Mouse (Mus musculus) heart, embryonic 11.5 days (tissue): ENCODE measurements at regions not wholly inside any gene's neighbourhood (a gene's known extent, or its start where the extent isn't known, plus 50 kb on each side); places are given as distances from the start of the nearest gene placed in this dataset. TPM values are rescaled to one million over a fixed set of nuclear protein-coding genes. Genes with fewer than 3 reads are reported as not detected.

Experiments
- ATAC-seq: fragments of 200-750 bp; cut with Nextera tagmentation; replicated peaks from 2 replicates; pipeline ENCODE4 v1.8.0; 2017; ENCODE audit warnings: moderate library complexity; ENCODE audit not compliant: insufficient number of reproducible peaks, low FRiP score, low TSS enrichment
- H3K27ac ChIP-seq: fragments of 300-500 bp; sonication (generic); 2 replicates; pipeline ENCODE4 v1.5.1; 2014; ENCODE audit warnings: mild to moderate bottlenecking, low read depth, low read length
- H3K27me3 ChIP-seq: fragments of 300-500 bp; sonication (generic); 2 replicates; pipeline ENCODE4 v1.6.1; 2014; ENCODE audit warnings: mild to moderate bottlenecking, low read length, mixed read lengths; ENCODE audit not compliant: control insufficient read depth, insufficient read depth
- H3K36me3 ChIP-seq: fragments of 300-500 bp; sonication (generic); 2 replicates; pipeline ENCODE4 v1.6.1; 2014; ENCODE audit warnings: mild to moderate bottlenecking, low read length, moderate library complexity, mixed read lengths; ENCODE audit not compliant: control insufficient read depth, insufficient read depth
- H3K4me1 ChIP-seq: fragments of 300-500 bp; sonication (generic); 2 replicates; pipeline ENCODE4 v1.6.1; 2014; ENCODE audit warnings: low read length; ENCODE audit not compliant: control insufficient read depth, insufficient read depth
- H3K4me2 ChIP-seq: fragments of 300-500 bp; sonication (generic); 2 replicates; pipeline ENCODE4 v1.6.1; 2014; ENCODE audit warnings: mild to moderate bottlenecking, moderate library complexity
- H3K4me3 ChIP-seq: fragments of 300-500 bp; sonication (generic); 2 replicates; pipeline ENCODE4 v1.5.1; 2014; ENCODE audit warnings: low read depth, low read length
- H3K9ac ChIP-seq: fragments of 300-500 bp; sonication (generic); 2 replicates; pipeline ENCODE4 v1.6.1; 2014; ENCODE audit warnings: mild to moderate bottlenecking, low read depth, low read length, moderate library complexity
- H3K9me3 ChIP-seq: fragments of 300-500 bp; sonication (generic); replicated peaks from 2 replicates; pipeline ENCODE4 v1.6.1; 2016; ENCODE audit warnings: low read length; ENCODE audit not compliant: control insufficient read depth
- WGBS: fragments of 180-500 bp; shearing (Covaris S2); extraction: QIAGEN DNeasy Blood & Tissue Kit; methylation state at CpG from one replicate; pipeline ENCODE4 v1.1.7; 2014; ENCODE audit not compliant: insufficient replicate concordance; 5-methylcytosine and 5-hydroxymethylcytosine counted together
- microRNA-seq: library from miRNA; unstranded; fragments of <30 nt; microRNA quantifications from one replicate; pipeline ENCODE4, GENCODE M21; 2016; ENCODE audit warnings: borderline number of aligned reads

DNA sequence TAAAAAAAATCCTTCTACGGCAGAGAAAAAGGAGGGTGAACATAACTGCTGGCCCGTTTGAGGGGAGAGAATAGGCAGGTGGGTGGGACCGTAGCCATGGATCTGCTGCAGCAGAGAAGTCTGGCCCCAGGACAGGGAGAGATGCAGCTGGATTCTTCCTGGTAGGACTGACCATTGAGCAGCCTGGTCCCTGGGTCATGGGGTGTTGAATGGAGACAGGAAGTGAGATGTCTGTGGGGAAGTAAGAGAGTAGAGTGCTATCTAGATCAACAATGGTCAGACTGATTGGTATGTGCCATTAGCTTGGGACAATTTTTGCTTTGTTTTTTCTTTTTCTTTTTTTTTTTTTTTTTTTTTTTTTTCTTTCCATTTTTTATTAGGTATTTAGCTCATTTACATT, 1123.5 kb upstream of the A1bg start:
- no peak for ATAC-seq
- peaks cover 2% of the 10 kb centered on the region; the same call in 1 of the 2 replicates for H3K4me1 ChIP-seq
- H3K4me3 ChIP-seq, result no peak overlapping the region
- H3K9me3 ChIP-seq, result peaks cover 4% of the 10 kb centered on the region; the same call in 1 of the 2 replicates
- 70% methylated on average over 3 of the region's 3 CpGs for WGBS
- no peaks in the 10 kb centered on the region for H3K27me3 ChIP-seq
- no peak overlapping the region for H3K4me2 ChIP-seq
- no peak overlapping the region for H3K27ac ChIP-seq
- no peak overlapping the region for H3K9ac ChIP-seq
- no peaks in the 10 kb centered on the region for H3K36me3 ChIP-seq

DNA sequence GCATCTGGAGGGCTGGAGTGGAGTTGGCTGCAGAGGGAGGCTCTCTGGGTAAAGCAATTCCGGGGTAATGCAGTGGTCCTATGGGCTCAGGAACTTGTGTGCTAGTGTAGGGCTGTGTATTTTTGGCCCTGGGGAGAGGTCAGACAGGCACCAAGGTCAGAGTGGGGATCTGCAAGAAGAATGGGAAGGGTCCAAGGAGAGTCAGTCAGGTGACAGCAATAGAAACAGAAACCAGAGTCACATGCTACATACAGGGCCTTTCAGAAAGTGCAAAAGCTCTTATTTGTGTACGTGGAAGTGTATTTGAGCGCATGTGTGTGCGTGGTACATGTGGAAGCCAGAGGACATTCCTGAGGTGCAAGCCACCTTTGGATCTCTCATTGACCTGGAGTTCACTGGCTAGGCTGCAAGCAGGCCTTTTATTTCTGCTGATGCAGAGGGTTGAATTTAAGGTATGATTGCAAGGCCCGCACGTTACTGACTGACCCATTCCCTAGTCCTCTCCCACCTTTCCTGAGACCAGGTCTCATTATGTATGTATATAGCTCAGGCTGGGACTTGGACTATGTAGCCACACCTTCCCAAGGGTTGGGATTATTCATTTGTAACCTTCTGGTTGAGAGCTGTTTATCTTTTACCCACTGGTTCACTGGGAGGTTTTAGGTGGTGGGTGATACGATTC, 1122.0 kb upstream of the A1bg start:
- H3K9me3 ChIP-seq, result no peaks in the 10 kb centered on the region
- no peaks in the 10 kb centered on the region for H3K36me3 ChIP-seq
- no peak overlapping the region for H3K27ac ChIP-seq
- H3K4me2 ChIP-seq, result no peak overlapping the region
- no peak overlapping the region for H3K4me3 ChIP-seq
- H3K4me1 ChIP-seq, result peaks cover 2% of the 10 kb centered on the region; the same call in 1 of the 2 replicates
- 86% methylated on average over 7 of the region's 7 CpGs for WGBS
- H3K27me3 ChIP-seq, result no peaks in the 10 kb centered on the region
- H3K9ac ChIP-seq, result no peak overlapping the region
- ATAC-seq, result no peak

DNA sequence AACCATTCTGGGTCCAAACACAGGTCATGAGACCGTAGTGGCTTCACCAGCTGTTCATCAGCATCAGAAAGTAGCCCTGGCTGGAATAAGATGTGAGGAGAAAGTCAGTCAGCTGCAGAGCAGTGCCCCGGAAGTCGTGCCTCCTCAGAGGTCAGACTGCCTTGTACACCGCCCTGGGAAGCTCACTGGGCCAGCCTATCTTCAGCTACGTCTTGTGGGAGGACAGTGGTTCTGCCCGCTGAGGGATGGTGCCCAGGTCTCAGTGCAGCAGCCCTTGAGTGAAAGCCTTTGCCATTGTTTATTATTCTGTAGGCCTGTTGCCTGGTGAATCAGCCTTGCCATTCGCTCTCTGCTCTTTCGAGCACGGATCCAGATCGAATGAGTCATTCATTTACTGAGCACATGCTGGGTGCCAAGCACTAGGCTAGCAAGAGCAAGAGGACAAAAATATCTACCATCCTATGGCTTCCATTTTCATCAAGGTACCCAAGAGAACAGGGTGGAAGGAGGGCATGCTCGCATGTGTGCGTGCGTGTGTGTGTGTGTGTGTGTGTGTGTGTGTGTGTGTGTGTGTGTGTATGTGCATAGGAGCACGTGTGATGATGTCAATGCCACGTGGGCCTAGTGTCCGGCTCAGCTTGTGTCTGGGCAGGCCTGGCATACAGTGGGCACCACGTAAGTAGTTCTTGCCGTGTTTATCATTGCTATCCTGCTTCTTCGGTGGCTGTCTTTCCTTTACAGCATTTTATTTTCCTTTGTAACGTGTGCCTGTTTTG, 1121.0 kb upstream of the A1bg start:
- no peaks in the 10 kb centered on the region for H3K36me3 ChIP-seq
- peaks cover 2% of the 10 kb centered on the region; the same call in 1 of the 2 replicates for H3K4me1 ChIP-seq
- WGBS, result 79% methylated on average over 20 of the region's 20 CpGs
- no peaks in the 10 kb centered on the region for H3K9me3 ChIP-seq
- H3K4me3 ChIP-seq, result no peak overlapping the region
- no peak overlapping the region for H3K27ac ChIP-seq
- H3K9ac ChIP-seq, result no peak overlapping the region
- H3K4me2 ChIP-seq, result no peak overlapping the region
- no peaks in the 10 kb centered on the region for H3K27me3 ChIP-seq
- no peak for ATAC-seq

DNA sequence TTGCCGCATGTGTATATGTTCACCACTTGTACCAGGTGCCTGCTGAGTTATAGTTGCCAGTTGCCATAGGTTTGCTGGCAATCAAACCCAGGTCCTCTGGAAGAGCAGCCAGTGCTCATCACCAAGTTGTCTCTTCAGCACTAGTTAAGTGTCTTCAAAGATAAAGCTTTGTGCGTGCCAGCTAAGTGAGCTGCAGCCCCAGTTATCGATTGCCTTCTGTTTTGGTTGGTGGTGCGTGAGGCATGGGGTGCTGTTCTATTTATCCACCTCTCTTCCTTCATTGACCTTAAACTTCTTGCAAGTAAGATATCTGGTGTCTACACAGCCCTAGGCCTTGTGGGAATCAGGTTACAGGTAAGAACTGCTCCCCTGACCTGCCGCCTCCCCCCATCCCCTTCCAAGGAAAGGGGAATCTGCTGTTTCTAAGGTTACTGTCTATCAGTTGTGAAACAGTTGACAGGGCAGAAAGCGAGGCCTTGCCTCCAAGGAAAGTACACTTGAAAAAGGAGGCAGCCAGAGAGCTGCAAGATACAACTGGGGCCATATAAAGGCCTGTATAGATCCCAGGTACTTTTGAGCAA, 1120.2 kb upstream of the A1bg start:
- Histone ChIP-seq H3K36me3 (no peaks in the 10 kb centered on the region), H3K27ac (no peak overlapping the region), H3K27me3 (no peaks in the 10 kb centered on the region), H3K4me3 (no peak overlapping the region), H3K9ac (no peak overlapping the region), H3K4me2 (no peak overlapping the region), H3K9me3 (no peaks in the 10 kb centered on the region), H3K4me1 (peaks cover 2% of the 10 kb centered on the region; the same call in 1 of the 2 replicates)
- 65% methylated on average over 6 of the region's 6 CpGs for WGBS
- ATAC-seq, result no peak

Small RNA genes in the stretch of these regions (microRNA-seq; reads per million reads assigned to microRNA genes)
- not detected for gene Gm24810
